Mouse (Mus musculus) stomach, embryonic 14.5 days (tissue): ENCODE data around the gene Txndc2. TPM values are rescaled to one million over a fixed set of nuclear protein-coding genes. Genes with fewer than 3 reads are reported as not detected.

Experiments used
- ATAC-seq: fragments of 200-750 bp; cut with Nextera tagmentation; 2 replicates; pipeline ENCODE4 v1.8.0; 2017; ENCODE audit warnings: low read depth, moderate TSS enrichment; ENCODE audit not compliant: insufficient number of reproducible peaks, insufficient read depth, low FRiP score
- H3K27ac ChIP-seq: fragments of 300-500 bp; sonication (generic); 2 replicates; pipeline ENCODE4 v1.5.1; 2014; ENCODE audit warnings: mild to moderate bottlenecking, low read length, moderate library complexity, mixed read lengths
- H3K27me3 ChIP-seq: fragments of 300-500 bp; sonication (generic); 2 replicates; pipeline ENCODE4 v1.6.1; 2014; ENCODE audit warnings: low read length, control low read depth, mixed read lengths; ENCODE audit not compliant: control insufficient read depth, insufficient read depth
- H3K36me3 ChIP-seq: fragments of 300-500 bp; sonication (generic); 2 replicates; pipeline ENCODE4 v1.6.1; 2014; ENCODE audit warnings: mild to moderate bottlenecking, control low read depth, low read length, moderate library complexity, mixed read lengths; ENCODE audit not compliant: control insufficient read depth, insufficient read depth
- H3K4me1 ChIP-seq: fragments of 300-500 bp; sonication (generic); 2 replicates; pipeline ENCODE4 v1.6.1; 2014; ENCODE audit warnings: low read length, control low read depth, mixed read lengths; ENCODE audit not compliant: control insufficient read depth, insufficient read depth
- H3K4me2 ChIP-seq: fragments of 300-500 bp; sonication (generic); replicated peaks from 2 replicates; pipeline ENCODE4 v1.6.1; 2014; ENCODE audit warnings: low read depth, low read length, control low read depth
- H3K4me3 ChIP-seq: fragments of 300-500 bp; sonication (generic); 2 replicates; pipeline ENCODE4 v1.5.1; 2014; ENCODE audit warnings: low read depth, low read length, control low read depth
- H3K9ac ChIP-seq: fragments of 300-500 bp; sonication (generic); replicated peaks from 2 replicates; pipeline ENCODE4 v1.6.1; 2014; ENCODE audit warnings: low read depth, mild to moderate bottlenecking, control low read depth, low read length, moderate library complexity, mixed read lengths
- H3K9me3 ChIP-seq: fragments of 300-500 bp; sonication (generic); 2 replicates; pipeline ENCODE4 v1.6.1; 2016; ENCODE audit warnings: low read depth, low read length, control low read depth; ENCODE audit not compliant: control insufficient read depth
- WGBS: fragments of 180-500 bp; shearing (Covaris S2); extraction: QIAGEN DNeasy Blood & Tissue Kit; methylation state at CpG from one replicate; pipeline ENCODE4 v1.1.7; 2014; 5-methylcytosine and 5-hydroxymethylcytosine counted together
- polyA plus RNA-seq: library from polyadenylated mRNA; unstranded; fragments of >200 nt; fragmentation: Nextera tagmentation; extraction: Ambion mirVana; gene quantifications from 2 replicates; pipeline ENCODE4 v1.2.1, GENCODE M21; 2014

Txndc2 gene
- polyA plus RNA-seq, 1 experiment from 2014 or later = not detected

GRCm38 (mm10) chr17:65606014-65606413, 36.0 kb downstream of the Txndc2 start:
- Histone ChIP-seq H3K4me2 (no peak overlapping the region), H3K9me3 (no peaks in the 10 kb centered on the region), H3K27ac (no peak overlapping the region), H3K27me3 (no peaks in the 10 kb centered on the region), H3K4me3 (no peak overlapping the region), H3K36me3 (no peaks in the 10 kb centered on the region), H3K9ac (no peak overlapping the region), H3K4me1 (peaks cover 21% of the 10 kb centered on the region; the same call in 1 of the 2 replicates)
- 80% methylated on average over 4 of the region's 4 CpGs for WGBS
- ATAC-seq = peak; percentile 40; the same call in 1 of the 2 replicates

- Histone ChIP-seq H3K4me3 (no peak overlapping the region), H3K9ac (no peak overlapping the region), H3K9me3 (no peaks in the 10 kb centered on the region), H3K27ac (no peak overlapping the region), H3K4me2 (no peak overlapping the region), H3K4me1 (peaks cover 16% of the 10 kb centered on the region; the same call in 1 of the 2 replicates), H3K36me3 (no peaks in the 10 kb centered on the region), H3K27me3 (no peaks in the 10 kb centered on the region)
- ATAC-seq = no peak
Measured at GRCm38 (mm10) chr17:65604892-65605291, 37.1 kb downstream of the Txndc2 start.

- H3K9ac ChIP-seq = no peak overlapping the region
Measured at GRCm38 (mm10) chr17:65604315-65604714, 37.7 kb downstream of the Txndc2 start.

GRCm38 (mm10) chr17:65597857-65598486, 44.0 kb downstream of the Txndc2 start:
- WGBS = 78% methylated on average over 3 of the region's 3 CpGs

More at GRCm38 (mm10) chr17:65604315-65604714, 37.7 kb downstream of the Txndc2 start:
- 0 out of 2 replicates have a peak, but pooled peaks have one; percentile 23 for ATAC-seq
- Histone ChIP-seq H3K36me3 (no peaks in the 10 kb centered on the region), H3K4me3 (no peak overlapping the region), H3K4me1 (peaks cover 10% of the 10 kb centered on the region; the same call in 1 of the 2 replicates), H3K27me3 (no peaks in the 10 kb centered on the region), H3K4me2 (no peak overlapping the region), H3K27ac (no peak overlapping the region), H3K9me3 (no peaks in the 10 kb centered on the region)

GRCm38 (mm10) chr17:65594687-65595086, 47.3 kb downstream of the Txndc2 start:
- peaks cover 8% of the 10 kb centered on the region; the same call in 1 of the 2 replicates for H3K36me3 ChIP-seq
- no peaks in the 10 kb centered on the region for H3K27me3 ChIP-seq
- 87% methylated on average over 8 of the region's 8 CpGs for WGBS
- H3K27ac ChIP-seq = no peak overlapping the region
- no peak overlapping the region for H3K4me3 ChIP-seq
- H3K9ac ChIP-seq = no peak overlapping the region
- no peak overlapping the region for H3K4me2 ChIP-seq
- no peaks in the 10 kb centered on the region for H3K9me3 ChIP-seq
- H3K4me1 ChIP-seq = peaks cover 6% of the 10 kb centered on the region
- no peak for ATAC-seq

More at GRCm38 (mm10) chr17:65597857-65598486, 44.0 kb downstream of the Txndc2 start:
- no peak overlapping the region for H3K27ac ChIP-seq
- H3K27me3 ChIP-seq = no peaks in the 10 kb centered on the region
- no peaks in the 10 kb centered on the region; the same call in 1 of the 2 replicates for H3K36me3 ChIP-seq
- H3K9me3 ChIP-seq = no peaks in the 10 kb centered on the region
- H3K4me2 ChIP-seq = no peak overlapping the region
- ATAC-seq = no peak
- H3K9ac ChIP-seq = no peak overlapping the region
- peaks cover 6% of the 10 kb centered on the region for H3K4me1 ChIP-seq
- H3K4me3 ChIP-seq = no peak overlapping the region

Other genes starting within 250 kb of the Txndc2 start
- gene Tmem232, start 101.4 kb downstream of the Txndc2 start, polyA plus RNA-seq = not detected in 2 replicates
- 182 and 194 TPM in 2 replicates for gene Vapa, start 28.6 kb downstream of the Txndc2 start, polyA plus RNA-seq
- gene Rab31, start 130.6 kb upstream of the Txndc2 start, polyA plus RNA-seq = 39.2 and 42.6 TPM in 2 replicates
- 41.5 and 43.0 TPM in 2 replicates for gene Ppp4r1, start 140.4 kb upstream of the Txndc2 start, polyA plus RNA-seq
- 77.4 and 97.3 TPM in 2 replicates for gene Ralbp1, start 243.6 kb upstream of the Txndc2 start, polyA plus RNA-seq